Mouse (Mus musculus) forebrain, postnatal 0 days (tissue): ENCODE measurements around the gene Pitpnb. TPM values are rescaled to one million over a fixed set of nuclear protein-coding genes. Genes with fewer than 3 reads are reported as not detected.

Experiments
- ATAC-seq: fragments of 200-750 bp; cut with Nextera tagmentation; 2 replicates; pipeline ENCODE4 v1.8.0; 2017; ENCODE audit warnings: mild to moderate bottlenecking, moderate library complexity
- DNase-seq: peaks from one replicate; pipeline ENCODE4 v3.0.0-alpha.2; 2015
- H3K27ac ChIP-seq: fragments of 300-500 bp; sonication (generic); 2 replicates; pipeline ENCODE4 v1.5.1; 2014; ENCODE audit warnings: low read depth, mild to moderate bottlenecking, antibody characterized with exemption, low read length, moderate library complexity, mixed read lengths
- H3K27me3 ChIP-seq: fragments of 300-500 bp; sonication (generic); 2 replicates; pipeline ENCODE4 v1.6.1; 2014; ENCODE audit warnings: mild to moderate bottlenecking, low read length, mixed read lengths; ENCODE audit not compliant: insufficient read depth
- H3K36me3 ChIP-seq: fragments of 300-500 bp; sonication (generic); 2 replicates; pipeline ENCODE4 v1.6.1; 2014; ENCODE audit warnings: mild to moderate bottlenecking, moderate library complexity; ENCODE audit not compliant: insufficient read depth
- H3K4me1 ChIP-seq: fragments of 300-500 bp; sonication (generic); 2 replicates; pipeline ENCODE4 v1.6.1; 2014; ENCODE audit warnings: antibody characterized with exemption; ENCODE audit not compliant: insufficient read depth
- H3K4me2 ChIP-seq: fragments of 300-500 bp; sonication (generic); 2 replicates; pipeline ENCODE4 v1.6.1; 2014; ENCODE audit warnings: low read depth, mild to moderate bottlenecking, moderate library complexity
- H3K4me3 ChIP-seq: fragments of 300-500 bp; sonication (generic); 2 replicates; pipeline ENCODE4 v1.5.1; 2014; ENCODE audit warnings: low read depth, low read length, mixed read lengths
- H3K9ac ChIP-seq: fragments of 300-500 bp; sonication (generic); 2 replicates; pipeline ENCODE4 v1.6.1; 2014; ENCODE audit warnings: mild to moderate bottlenecking
- H3K9me3 ChIP-seq: fragments of 300-500 bp; sonication (generic); 2 replicates; pipeline ENCODE4 v1.6.1; 2016; ENCODE audit warnings: low read length
- CTCF ChIP-seq: sonication (generic); IDR thresholded peaks from 2 replicates; pipeline ENCODE4 v1.5.1; 2016; ENCODE audit warnings: antibody characterized with exemption, control low read depth, low read depth
- WGBS: fragments of 180-500 bp; shearing (Covaris S2); extraction: QIAGEN DNeasy Blood & Tissue Kit; methylation state at CpG from one replicate; pipeline ENCODE4 v1.1.7; 2014; 5-methylcytosine and 5-hydroxymethylcytosine counted together
- polyA plus RNA-seq: library from polyadenylated mRNA; unstranded; fragments of >200 nt; fragmentation: Nextera tagmentation; extraction: Ambion mirVana; gene quantifications from 2 replicates; pipeline ENCODE4 v1.2.1, GENCODE M21; 2015
- total RNA-seq: library from RNA; depleted of rRNA; stranded (reverse); fragments of >200 nt; gene quantifications from 2 replicates; pipeline ENCODE4 v1.2.3, GENCODE M21; 2014

Pitpnb gene
- total and polyA plus RNA-seq, 2 experiments from 2014 or later: 11.2 to 93.0 TPM

GRCm38 (mm10) chr5:111366140-111366539, 35.6 kb downstream of the Pitpnb start:
- H3K27ac ChIP-seq: no peak overlapping the region
- no peak for DNase-seq

GRCm38 (mm10) chr5:111367937-111368517, 37.5 kb downstream of the Pitpnb start:
- TF ChIP-seq CTCF: no peak
- Histone ChIP-seq H3K27ac (peak overlapping the region; percentile 75), H3K9me3 (no peaks in the 10 kb centered on the region), H3K4me3 (no peak overlapping the region), H3K27me3 (no peaks in the 10 kb centered on the region), H3K4me1 (peaks cover 11% of the 10 kb centered on the region), H3K9ac (no peak overlapping the region; the same call in 1 of the 2 replicates), H3K36me3 (peaks cover 31% of the 10 kb centered on the region), H3K4me2 (no peak overlapping the region)
- WGBS: 27% methylated on average over 11 of the region's 11 CpGs
- no peak for DNase-seq
- 0 out of 2 replicates have a peak, but pooled peaks have one; percentile 7 for ATAC-seq

More at GRCm38 (mm10) chr5:111366140-111366539, 35.6 kb downstream of the Pitpnb start:
- Histone ChIP-seq H3K27me3 (no peaks in the 10 kb centered on the region), H3K4me2 (no peak overlapping the region), H3K4me1 (peaks cover 11% of the 10 kb centered on the region), H3K9me3 (no peaks in the 10 kb centered on the region), H3K9ac (no peak overlapping the region), H3K36me3 (peaks cover 20% of the 10 kb centered on the region), H3K4me3 (no peak overlapping the region)
- TF ChIP-seq CTCF: no peak
- WGBS: 73% methylated on average over 5 of the region's 5 CpGs
- no peak for ATAC-seq

GRCm38 (mm10) chr5:111368576-111368975, 38.0 kb downstream of the Pitpnb start:
- Histone ChIP-seq H3K36me3 (peaks cover 36% of the 10 kb centered on the region), H3K27me3 (no peaks in the 10 kb centered on the region), H3K27ac (peak overlapping the region; percentile 75), H3K9me3 (no peaks in the 10 kb centered on the region), H3K9ac (no peak overlapping the region; the same call in 1 of the 2 replicates), H3K4me1 (peaks cover 11% of the 10 kb centered on the region), H3K4me2 (no peak overlapping the region), H3K4me3 (no peak overlapping the region)
- no peak for TF ChIP-seq CTCF
- DNase-seq (peak; percentile 68), ATAC-seq (peak; percentile 93)
- 30% methylated on average over 5 of the region's 5 CpGs for WGBS

GRCm38 (mm10) chr5:111375616-111376015, 45.1 kb downstream of the Pitpnb start:
- Histone ChIP-seq H3K9me3 (no peaks in the 10 kb centered on the region), H3K4me3 (no peak overlapping the region), H3K27me3 (no peaks in the 10 kb centered on the region), H3K4me1 (no peaks in the 10 kb centered on the region), H3K4me2 (no peak overlapping the region), H3K9ac (no peak overlapping the region), H3K36me3 (peaks cover 64% of the 10 kb centered on the region), H3K27ac (no peak overlapping the region)
- DNase-seq (no peak), ATAC-seq (no peak)
- 85% methylated on average over 4 of the region's 4 CpGs for WGBS
- TF ChIP-seq CTCF: no peak

GRCm38 (mm10) chr5:111376276-111377020, 45.9 kb downstream of the Pitpnb start:
- Histone ChIP-seq H3K36me3 (peaks cover 64% of the 10 kb centered on the region), H3K4me3 (no peak overlapping the region), H3K4me1 (no peaks in the 10 kb centered on the region), H3K9me3 (no peaks in the 10 kb centered on the region), H3K9ac (no peak overlapping the region), H3K4me2 (no peak overlapping the region), H3K27ac (peak overlapping the region; percentile 50), H3K27me3 (no peaks in the 10 kb centered on the region)
- 72% methylated on average over 24 of the region's 24 CpGs for WGBS
- DNase-seq (peak; percentile 76), ATAC-seq (peak; percentile 89)
- TF ChIP-seq CTCF: no peak

- Histone ChIP-seq H3K36me3 (peaks cover 58% of the 10 kb centered on the region), H3K27ac (no peak overlapping the region), H3K4me3 (no peak overlapping the region), H3K4me1 (no peaks in the 10 kb centered on the region), H3K9me3 (no peaks in the 10 kb centered on the region), H3K9ac (no peak overlapping the region), H3K4me2 (no peak overlapping the region), H3K27me3 (no peaks in the 10 kb centered on the region)
- DNase-seq: no peak
- ATAC-seq: no peak
- 67% methylated on average over 7 of the region's 7 CpGs for WGBS
- peak; percentile 46 for TF ChIP-seq CTCF
These were observed 47.8 kb downstream of the Pitpnb start for GRCm38 (mm10) chr5:111378126-111378993.
